Mouse (Mus musculus) neutrophil, adult 5-6 weeks (primary cell): ENCODE measurements around the gene Cacna1c. TPM values are rescaled to one million over a fixed set of nuclear protein-coding genes. Genes with fewer than 3 reads are reported as not detected.
"Not testable (repeated sequence)": the region's sequence is repeated elsewhere in the genome, so short reads cannot be mapped to it uniquely, and the experiment has no call there.

Source experiments
- ATAC-seq: fragments of 151-379, 151-347 bp; 2 replicates; pipeline ENCODE4 v1.8.0; 2017; ENCODE audit warnings: mild to moderate bottlenecking, moderate TSS enrichment; ENCODE audit not compliant: insufficient number of reproducible peaks, poor library complexity, low FRiP score, severe bottlenecking; ENCODE audit errors: extremely low read depth
- total RNA-seq: library from RNA; stranded (forward); fragments of 200-1000 nt; gene quantifications from 2 replicates; pipeline ENCODE4 v1.2.3, GENCODE M21; 2017

The Cacna1c gene
- total RNA-seq, 1 experiment from 2014 or later, result 0.12 TPM

- no peak for ATAC-seq
Measured at GRCm38 (mm10) chr6:119215040-119215613, 18.9 kb upstream of the Cacna1c start.

- ATAC-seq, result no peak
Measured at GRCm38 (mm10) chr6:119214190-119214589, 18.0 kb upstream of the Cacna1c start.

GRCm38 (mm10) chr6:119213375-119213774, 17.2 kb upstream of the Cacna1c start:
- ATAC-seq, result no peak

- not testable (repeated sequence) for ATAC-seq
Measured at GRCm38 (mm10) chr6:119206006-119206405, 9.8 kb upstream of the Cacna1c start.

GRCm38 (mm10) chr6:119204915-119205314, 8.7 kb upstream of the Cacna1c start:
- ATAC-seq, result no peak

- no peak for ATAC-seq
Measured at GRCm38 (mm10) chr6:119204286-119204685, 8.1 kb upstream of the Cacna1c start.

- ATAC-seq, result no peak
Measured at GRCm38 (mm10) chr6:119201575-119201974, 5.4 kb upstream of the Cacna1c start.

- no peak for ATAC-seq
Measured at GRCm38 (mm10) chr6:119200362-119200761, 4.1 kb upstream of the Cacna1c start.

GRCm38 (mm10) chr6:119199274-119199879, 3.2 kb upstream of the Cacna1c start:
- no peak for ATAC-seq

GRCm38 (mm10) chr6:119198534-119199273, 2.5 kb upstream of the Cacna1c start:
- no peak for ATAC-seq

- ATAC-seq, result no peak
Measured at GRCm38 (mm10) chr6:119194601-119195000, 1.6 kb downstream of the Cacna1c start.

- no peak for ATAC-seq
Measured at GRCm38 (mm10) chr6:119194161-119194560, 2.1 kb downstream of the Cacna1c start.

GRCm38 (mm10) chr6:119193571-119194154, 2.6 kb downstream of the Cacna1c start:
- ATAC-seq, result no peak

GRCm38 (mm10) chr6:119191478-119191877, 4.7 kb downstream of the Cacna1c start:
- no peak for ATAC-seq

- no peak for ATAC-seq
Measured at GRCm38 (mm10) chr6:119187631-119188030, 8.6 kb downstream of the Cacna1c start.

- no peak for ATAC-seq
Measured at GRCm38 (mm10) chr6:119186658-119187057, 9.6 kb downstream of the Cacna1c start.

- ATAC-seq, result no peak
Measured at GRCm38 (mm10) chr6:119183781-119184180, 12.4 kb downstream of the Cacna1c start.

GRCm38 (mm10) chr6:119182211-119182610, 14.0 kb downstream of the Cacna1c start:
- ATAC-seq, result no peak

- ATAC-seq, result no peak
Measured at GRCm38 (mm10) chr6:119180188-119180587, 16.0 kb downstream of the Cacna1c start.

- ATAC-seq, result no peak
Measured at GRCm38 (mm10) chr6:119177101-119177500, 19.1 kb downstream of the Cacna1c start.
